Mouse (Mus musculus): ENCODE data around the gene Proca1.

DNA sequence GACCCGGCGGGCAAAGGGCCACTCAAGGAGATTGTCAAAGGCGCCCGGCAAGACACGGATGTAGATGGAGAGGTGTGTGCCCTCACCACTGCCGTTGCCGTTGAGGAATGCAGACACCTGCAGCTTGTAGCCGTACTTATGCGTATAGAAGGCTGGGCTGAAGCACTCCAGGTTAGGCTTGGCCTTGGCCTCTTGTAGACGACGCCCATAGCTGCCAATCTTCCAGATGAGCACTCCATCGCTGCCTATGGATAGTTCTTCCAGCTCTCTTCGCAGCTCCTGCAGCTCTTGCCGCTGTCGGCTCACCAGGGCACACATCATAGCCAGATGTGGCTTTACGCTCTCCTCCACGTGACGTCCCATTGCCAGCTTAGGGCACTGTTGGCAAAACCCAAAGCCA lies 33.0 kb upstream of the Proca1 start:
- TF ChIP-seq CTCF (IDR thresholded peaks at IDR 0.05) (no peak), EP300 (IDR thresholded peaks at IDR 0.05) (no peak)
